Mouse (Mus musculus) liver, adult 2 months (tissue): ENCODE results near the gene Cort. TPM values are rescaled to one million over a fixed set of nuclear protein-coding genes. Genes with fewer than 3 reads are reported as not detected.
"Not testable (repeated sequence)": the region's sequence is repeated elsewhere in the genome, so short reads cannot be mapped to it uniquely, and the experiment has no call there.

Experiments
- DNase-seq: peaks from one replicate; pipeline ENCODE4 v3.0.0-alpha.2; 2011; ENCODE audit warnings: low read depth, low spot score; ENCODE audit errors: extremely low read depth
- H3K27ac ChIP-seq: fragments of 200-500 bp; replicated peaks from 2 replicates; pipeline ENCODE4 v1.5.1; 2012; ENCODE audit warnings: low read depth, mild to moderate bottlenecking, control low read depth, inconsistent platforms, low read length; ENCODE audit not compliant: insufficient read depth
- H3K27me3 ChIP-seq: fragments of 200-500 bp; 2 replicates; pipeline ENCODE4 v1.6.1; 2012; ENCODE audit warnings: mild to moderate bottlenecking, moderate library complexity, low read length, inconsistent platforms; ENCODE audit not compliant: control insufficient read depth, insufficient read depth
- H3K36me3 ChIP-seq: fragments of 200-500 bp; 2 replicates; pipeline ENCODE4 v1.6.1; 2012; ENCODE audit warnings: low read length, inconsistent platforms; ENCODE audit not compliant: control insufficient read depth, insufficient read depth
- H3K4me1 ChIP-seq: fragments of 200-500 bp; 2 replicates; pipeline ENCODE4 v1.6.1; 2011; ENCODE audit warnings: low read length; ENCODE audit not compliant: control insufficient read depth, insufficient read depth
- H3K4me3 ChIP-seq: fragments of 200-500 bp; 2 replicates; pipeline ENCODE4 v1.5.1; 2011; ENCODE audit warnings: low read depth, mild to moderate bottlenecking, control low read depth, low read length, moderate library complexity; ENCODE audit not compliant: insufficient read depth
- H3K79me2 ChIP-seq: fragments of 200-500 bp; 2 replicates; pipeline ENCODE4 v1.6.1; 2012; ENCODE audit warnings: inconsistent platforms, mild to moderate bottlenecking, low read length, moderate library complexity; ENCODE audit not compliant: control insufficient read depth, insufficient read depth
- H3K9ac ChIP-seq: fragments of 200-500 bp; 2 replicates; pipeline ENCODE4 v1.6.1; 2012; ENCODE audit warnings: low read depth, mild to moderate bottlenecking, control low read depth, inconsistent platforms, low read length
- CTCF ChIP-seq: fragments of 200-500 bp; IDR thresholded peaks from 2 replicates; pipeline ENCODE4 v1.5.1; 2011; ENCODE audit warnings: low read depth, low read length, control low read depth
- POLR2A ChIP-seq: fragments of 200-500 bp; IDR thresholded peaks from 2 replicates; pipeline ENCODE4 v1.6.1; 2011; ENCODE audit warnings: low read length, control low read depth; ENCODE audit not compliant: insufficient read depth; ENCODE audit errors: extremely low read depth
- WGBS: fragments of 180-500 bp; shearing (Covaris S2); methylation state at CpG from one replicate; pipeline ENCODE4 v1.1.7; 2018; 5-methylcytosine and 5-hydroxymethylcytosine counted together
- polyA plus RNA-seq: library from polyadenylated mRNA; depleted of rRNA; stranded (reverse); fragments of >200 nt; gene quantifications from 2 replicates; pipeline ENCODE4 v1.2.3, GENCODE M21; 2012; rRNA removed
- total RNA-seq: library from RNA; depleted of rRNA; stranded (reverse); fragments of >200 nt; gene quantifications from 2 replicates; pipeline ENCODE4 v1.2.3, GENCODE M21; 2014; rRNA removed

The Cort gene
- total RNA-seq = not detected in 2 replicates
- not detected in 2 replicates for polyA plus RNA-seq

GRCm38 (mm10) chr4:149126663-149127062, at the start of gene Cort:
Cort (minus strand) TSS chr4:149126763.
- Histone ChIP-seq H3K79me2 (no peaks in the 10 kb centered on the region), H3K9ac (no peak within 1 kb of the TSS), H3K4me3 (no peak within 1 kb of the TSS), H3K27ac (no peak within 1 kb of the TSS), H3K36me3 (no peaks in the 10 kb centered on the region), H3K27me3 (no peaks in the 10 kb centered on the region), H3K4me1 (no peaks in the 10 kb centered on the region)
- TF ChIP-seq CTCF = no peak
- TF ChIP-seq POLR2A = no peak
- no peak for DNase-seq
- 90% methylated on average over 11 of the region's 11 CpGs for WGBS

- H3K4me1 ChIP-seq = peaks cover 18% of the 10 kb centered on the region
- peaks cover 8% of the 10 kb centered on the region; the same call in 1 of the 2 replicates for H3K36me3 ChIP-seq
- no peaks in the 10 kb centered on the region for H3K79me2 ChIP-seq
- H3K27ac ChIP-seq = no peak overlapping the region
- WGBS = 76% methylated on average over 6 of the region's 6 CpGs
- DNase-seq = peak; percentile 30
- TF ChIP-seq CTCF = no peak
- TF ChIP-seq POLR2A = no peak
- no peak overlapping the region for H3K4me3 ChIP-seq
- no peak overlapping the region for H3K9ac ChIP-seq
- H3K27me3 ChIP-seq = no peaks in the 10 kb centered on the region
Observed at GRCm38 (mm10) chr4:149173661-149174060, 47.1 kb upstream of the Cort start.

- Histone ChIP-seq H3K4me1 (peaks cover 18% of the 10 kb centered on the region), H3K9ac (no peak overlapping the region), H3K4me3 (no peak overlapping the region), H3K27ac (no peak overlapping the region), H3K27me3 (no peaks in the 10 kb centered on the region), H3K79me2 (no peaks in the 10 kb centered on the region), H3K36me3 (peaks cover 4% of the 10 kb centered on the region; the same call in 1 of the 2 replicates)
- TF ChIP-seq POLR2A = no peak
- no peak for TF ChIP-seq CTCF
- peak; percentile 28 for DNase-seq
- 52% methylated on average over 2 of the region's 2 CpGs for WGBS
Observed at GRCm38 (mm10) chr4:149172666-149173065, 46.1 kb upstream of the Cort start.

- Histone ChIP-seq H3K36me3 (peaks cover 4% of the 10 kb centered on the region; the same call in 1 of the 2 replicates), H3K79me2 (no peaks in the 10 kb centered on the region), H3K9ac (no peak overlapping the region), H3K4me1 (peaks cover 18% of the 10 kb centered on the region), H3K27ac (no peak overlapping the region), H3K27me3 (no peaks in the 10 kb centered on the region), H3K4me3 (no peak overlapping the region)
- peak; percentile 13 for DNase-seq
- WGBS = 79% methylated on average over 5 of the region's 5 CpGs
- TF ChIP-seq CTCF (no peak), POLR2A (no peak)
Observed at GRCm38 (mm10) chr4:149172083-149172482, 45.5 kb upstream of the Cort start.

- WGBS = 20% methylated on average over 5 of the region's 5 CpGs
- H3K4me1 ChIP-seq = peaks cover 16% of the 10 kb centered on the region
- H3K9ac ChIP-seq = no peak overlapping the region
- no peaks in the 10 kb centered on the region for H3K27me3 ChIP-seq
- no peak overlapping the region for H3K4me3 ChIP-seq
- peak; percentile 69 for DNase-seq
- peak overlapping the region; percentile 61 for H3K27ac ChIP-seq
- peaks cover 4% of the 10 kb centered on the region; the same call in 1 of the 2 replicates for H3K36me3 ChIP-seq
- TF ChIP-seq CTCF (no peak), POLR2A (no peak)
- no peaks in the 10 kb centered on the region for H3K79me2 ChIP-seq
Observed at GRCm38 (mm10) chr4:149171581-149171981, 45.0 kb upstream of the Cort start.

GRCm38 (mm10) chr4:149170394-149170931, 43.9 kb upstream of the Cort start:
- no peaks in the 10 kb centered on the region for H3K36me3 ChIP-seq
- no peaks in the 10 kb centered on the region; the same call in 1 of the 2 replicates for H3K79me2 ChIP-seq
- no peaks in the 10 kb centered on the region for H3K27me3 ChIP-seq
- peak overlapping the region; percentile 81 for H3K27ac ChIP-seq
- H3K4me1 ChIP-seq = peaks cover 17% of the 10 kb centered on the region
- no peak overlapping the region for H3K4me3 ChIP-seq
- 38% methylated on average over 7 of the region's 7 CpGs for WGBS
- TF ChIP-seq POLR2A (no peak), CTCF (no peak)
- DNase-seq = peak; percentile 86
- no peak overlapping the region for H3K9ac ChIP-seq

- WGBS = 62% methylated on average over 7 of the region's 8 CpGs
- H3K9ac ChIP-seq, H3K4me3 ChIP-seq, H3K27me3 ChIP-seq, H3K36me3 ChIP-seq, H3K79me2 ChIP-seq, DNase-seq: not testable (repeated sequence)
- peaks cover 19% of the 10 kb centered on the region for H3K4me1 ChIP-seq
- H3K27ac ChIP-seq = peak overlapping the region; percentile 81
Observed at GRCm38 (mm10) chr4:149169926-149170325, 43.4 kb upstream of the Cort start.
